Mouse (Mus musculus): ENCODE measurements around the gene Prss30.
"Not testable (repeated sequence)": the region's sequence is repeated elsewhere in the genome, so short reads cannot be mapped to it uniquely, and the experiment has no call there.

Gene Prss30

DNA sequence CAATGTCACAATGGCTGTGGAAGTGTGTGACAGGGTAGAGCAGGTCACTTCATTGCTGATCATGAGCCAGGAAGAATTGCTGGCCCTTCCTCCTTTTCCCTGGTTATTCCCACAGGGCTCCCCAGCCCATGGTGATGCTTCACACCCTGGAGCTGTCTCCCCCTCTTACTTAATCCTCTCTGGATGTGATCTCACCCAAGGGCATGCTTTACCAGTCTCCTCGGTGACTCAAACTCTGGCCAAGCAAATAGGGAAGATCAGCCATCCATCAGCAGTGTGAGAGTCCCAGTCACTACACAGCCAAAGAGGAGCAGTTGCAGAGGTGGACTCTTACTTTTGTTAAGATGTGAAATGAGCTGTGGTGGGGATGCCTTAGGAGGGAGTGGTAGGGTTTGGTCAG lies 4.6 kb upstream of the Prss30 start:
- DNase-seq (ENCODE audit: low spot score): no peak

DNA sequence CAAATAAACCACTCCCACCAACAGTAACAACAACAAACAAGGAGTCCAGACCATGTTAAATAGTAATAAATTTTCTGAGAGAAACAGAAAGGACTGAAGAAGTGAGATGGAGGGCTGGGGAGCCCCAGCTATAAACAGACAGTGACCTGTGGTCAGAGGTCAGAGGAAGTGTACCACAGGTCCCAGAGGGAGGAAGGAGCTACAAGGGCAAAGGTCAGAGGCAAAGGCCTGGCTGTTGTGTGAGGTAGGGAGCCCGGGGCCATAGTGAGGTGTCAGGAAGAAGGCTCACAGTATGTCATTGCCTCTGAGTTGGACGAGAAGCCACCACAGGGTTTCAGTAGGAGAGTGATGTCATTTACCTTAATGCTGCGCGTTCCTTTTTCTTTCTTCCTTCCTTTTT lies 2.5 kb upstream of the Prss30 start:
- no peak for DNase-seq (ENCODE audit: low spot score)

DNA sequence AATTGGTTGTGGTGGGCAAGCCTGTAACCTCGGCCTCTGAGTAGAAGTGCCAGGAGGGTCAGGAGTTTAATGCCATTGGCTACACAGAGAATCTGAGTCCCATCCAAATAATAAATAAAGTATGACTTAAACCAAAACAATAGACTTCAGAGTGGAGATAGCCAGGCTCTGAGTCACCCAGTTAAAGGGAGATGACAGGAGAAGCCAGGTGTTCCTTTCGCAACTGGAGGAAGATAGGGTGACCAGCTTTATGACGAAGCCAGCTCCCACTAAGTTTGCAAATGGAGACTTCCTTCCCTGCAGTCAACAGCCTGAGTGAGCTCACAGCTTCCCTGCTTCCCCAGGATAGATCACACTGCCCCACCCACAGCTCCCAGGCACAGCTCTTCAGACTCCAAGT lies 895 bp downstream of the Prss30 start:
- no peak for DNase-seq (ENCODE audit: low spot score)

DNA sequence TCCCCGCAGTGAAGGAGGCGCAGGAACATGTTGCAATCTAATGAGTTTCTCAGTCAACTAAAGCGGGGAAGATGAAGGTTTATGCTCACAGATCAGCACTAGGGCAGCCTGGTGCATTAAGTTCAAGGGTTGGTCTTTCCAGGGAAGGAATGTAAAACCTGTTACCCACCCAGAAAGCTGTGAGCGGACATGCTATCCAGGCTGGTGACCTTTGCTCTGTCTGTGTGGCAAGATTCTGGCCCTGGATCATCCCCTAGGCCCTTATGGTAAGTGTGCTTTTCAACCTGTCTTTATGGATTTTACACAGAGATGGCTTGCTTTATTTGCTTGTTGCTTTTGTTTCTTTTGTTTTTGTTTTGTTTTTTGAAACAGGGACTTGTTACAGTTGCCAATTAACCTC lies 3.7 kb downstream of the Prss30 start:
- DNase-seq (ENCODE audit: low spot score): no peak

DNA sequence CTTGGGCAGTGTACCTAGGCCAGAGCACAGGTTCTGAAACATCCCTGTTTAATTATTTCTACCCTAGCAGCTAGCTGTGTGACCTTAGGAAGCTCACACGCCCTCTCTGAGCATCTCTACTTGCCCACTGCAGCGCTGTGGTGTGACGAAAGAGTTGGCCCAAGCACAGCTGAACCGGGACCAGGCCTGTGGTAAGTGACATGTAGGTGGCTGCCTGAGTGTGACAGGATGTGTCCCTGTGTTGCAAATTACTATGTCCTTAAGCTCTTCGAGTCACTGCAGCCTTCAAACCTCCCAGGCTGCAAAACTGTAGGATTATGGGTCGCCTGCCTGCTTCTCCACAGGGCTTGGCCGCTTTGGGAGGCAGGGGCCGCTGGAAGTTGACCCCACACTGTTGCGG lies 9.1 kb downstream of the Prss30 start:
- no peak for DNase-seq (ENCODE audit: low spot score)

DNA sequence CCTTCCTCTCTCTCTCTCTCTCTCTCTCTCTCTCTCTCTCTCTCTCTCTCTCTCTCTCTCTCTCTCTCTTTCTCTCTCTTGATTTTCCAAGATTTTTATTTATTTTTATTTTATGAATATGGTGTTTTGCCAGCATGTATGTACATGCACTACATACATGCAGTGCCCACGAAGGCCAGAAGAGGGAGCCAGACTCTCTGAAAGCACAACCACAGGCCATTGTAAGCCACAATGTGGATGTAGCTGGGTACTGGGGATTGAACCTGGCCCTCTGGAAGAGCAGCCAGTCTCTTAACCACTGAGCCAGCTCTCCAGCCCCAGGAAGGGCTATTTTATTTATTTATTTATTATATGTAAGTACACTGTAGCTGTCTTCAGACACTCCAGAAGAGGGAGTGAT lies 11.1 kb downstream of the Prss30 start:
- DNase-seq (ENCODE audit: low spot score): peak; percentile 59

DNA sequence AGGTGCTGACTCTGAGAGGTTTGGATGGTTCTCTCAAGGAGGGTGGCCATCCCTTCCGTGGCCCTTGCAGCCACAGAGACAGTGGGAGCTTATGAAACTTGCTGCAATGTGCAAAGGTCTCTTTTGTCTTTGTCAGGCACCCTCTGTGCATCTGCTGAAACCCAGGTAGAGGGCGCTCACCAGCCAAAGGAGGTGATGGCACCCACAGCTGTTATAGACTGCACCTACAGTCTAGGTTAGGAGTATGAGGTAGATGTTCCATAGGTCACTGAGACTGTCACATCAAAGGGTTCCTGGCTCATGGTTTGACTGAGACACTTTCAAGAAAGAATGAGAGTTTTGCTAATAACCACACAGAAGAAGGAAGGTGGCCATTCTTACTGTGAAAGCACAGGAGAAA lies 11.6 kb downstream of the Prss30 start:
- DNase-seq (ENCODE audit: low spot score): no peak

DNA sequence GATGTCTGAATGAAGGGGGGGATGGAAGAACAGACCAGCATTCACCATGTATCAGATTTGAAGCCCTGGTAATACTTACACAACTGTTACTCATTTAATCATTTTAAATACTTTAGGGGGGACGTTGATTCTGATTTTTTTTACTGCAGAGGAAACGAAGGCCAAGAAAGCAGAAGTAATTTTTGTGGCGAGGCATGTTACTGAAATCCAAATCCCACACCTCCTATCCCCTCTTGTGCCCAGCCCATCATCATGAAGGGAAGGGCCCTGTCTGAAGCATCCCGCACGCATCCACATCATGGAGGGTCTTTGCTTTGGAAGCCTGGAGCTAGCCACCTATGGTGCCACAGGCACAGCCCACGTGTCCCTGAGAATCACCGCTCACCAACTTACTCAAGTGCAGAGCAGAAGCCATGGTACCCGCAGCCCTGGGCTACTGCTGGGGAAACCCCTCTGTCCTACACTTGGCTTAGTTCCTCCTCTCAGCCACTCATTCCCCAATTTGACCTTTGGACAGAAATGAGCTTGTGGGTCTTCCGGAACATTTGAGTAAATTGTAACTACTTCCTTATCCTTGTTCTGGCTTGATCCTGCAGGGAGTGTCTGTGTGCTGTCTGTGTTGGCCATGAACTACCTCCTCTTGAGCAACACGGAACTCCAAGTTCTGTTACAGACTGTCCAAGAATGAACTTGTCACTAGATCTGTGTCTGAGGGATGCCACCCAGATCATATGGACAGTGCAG lies 13.5 kb downstream of the Prss30 start:
- no peak for DNase-seq (ENCODE audit: low spot score)

DNA sequence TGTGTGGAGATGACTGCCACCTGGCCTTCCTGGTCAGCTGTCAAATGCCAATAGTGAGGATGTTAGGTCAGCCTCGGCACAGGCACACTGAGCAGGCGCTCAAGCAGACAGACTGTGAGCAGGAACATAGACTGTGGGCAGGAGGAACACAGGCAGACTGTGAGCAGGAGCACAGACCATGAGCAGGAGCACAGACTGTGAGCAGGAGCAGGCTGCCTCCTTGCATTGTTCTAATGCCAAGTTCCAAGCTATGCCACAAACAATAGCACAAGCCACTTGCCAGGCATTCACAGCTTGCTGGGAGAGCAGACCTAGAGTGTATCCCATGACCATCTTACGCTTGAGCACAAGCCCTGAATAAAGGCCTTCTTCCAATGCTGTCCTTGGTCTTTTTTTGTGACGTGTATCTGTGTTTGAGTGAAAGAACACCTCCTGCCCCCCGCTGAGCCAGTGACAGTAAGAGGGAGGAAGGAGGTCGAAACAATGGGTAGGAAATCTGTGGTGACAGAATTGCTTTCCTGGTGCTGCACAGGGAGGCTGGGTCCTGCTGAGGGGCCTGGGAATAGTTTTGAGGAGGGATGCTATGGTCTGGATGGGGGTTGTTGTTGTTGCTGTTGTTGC lies 14.5 kb downstream of the Prss30 start:
- no peak for DNase-seq (ENCODE audit: low spot score)

DNA sequence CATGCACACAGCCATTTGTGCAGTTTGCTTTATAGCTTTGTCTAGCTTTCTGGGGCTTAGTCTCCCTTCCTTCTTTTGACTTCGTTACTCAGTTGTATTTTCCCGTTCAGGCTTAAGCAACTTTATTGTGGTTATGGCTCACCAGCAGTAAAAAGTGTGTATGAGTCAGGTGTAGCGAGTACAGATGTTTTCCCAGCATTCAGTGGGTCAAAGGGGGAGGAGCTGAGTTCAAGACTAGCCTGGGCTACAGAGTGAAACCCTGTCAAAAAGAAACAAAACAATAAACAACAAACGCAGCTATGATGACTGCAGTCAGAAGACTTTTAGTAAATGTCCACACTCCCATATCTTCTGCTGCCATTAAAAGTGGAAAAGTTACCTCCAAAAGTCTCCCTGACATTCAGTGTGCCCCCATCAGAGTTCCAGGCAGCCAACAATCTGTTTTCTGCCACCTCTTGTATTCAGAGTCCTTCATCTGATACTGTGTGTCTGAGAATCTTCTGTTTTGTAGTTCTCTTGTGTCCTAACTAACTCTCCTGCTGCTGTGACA lies 18.7 kb downstream of the Prss30 start:
- DNase-seq (ENCODE audit: low spot score): no peak

DNA sequence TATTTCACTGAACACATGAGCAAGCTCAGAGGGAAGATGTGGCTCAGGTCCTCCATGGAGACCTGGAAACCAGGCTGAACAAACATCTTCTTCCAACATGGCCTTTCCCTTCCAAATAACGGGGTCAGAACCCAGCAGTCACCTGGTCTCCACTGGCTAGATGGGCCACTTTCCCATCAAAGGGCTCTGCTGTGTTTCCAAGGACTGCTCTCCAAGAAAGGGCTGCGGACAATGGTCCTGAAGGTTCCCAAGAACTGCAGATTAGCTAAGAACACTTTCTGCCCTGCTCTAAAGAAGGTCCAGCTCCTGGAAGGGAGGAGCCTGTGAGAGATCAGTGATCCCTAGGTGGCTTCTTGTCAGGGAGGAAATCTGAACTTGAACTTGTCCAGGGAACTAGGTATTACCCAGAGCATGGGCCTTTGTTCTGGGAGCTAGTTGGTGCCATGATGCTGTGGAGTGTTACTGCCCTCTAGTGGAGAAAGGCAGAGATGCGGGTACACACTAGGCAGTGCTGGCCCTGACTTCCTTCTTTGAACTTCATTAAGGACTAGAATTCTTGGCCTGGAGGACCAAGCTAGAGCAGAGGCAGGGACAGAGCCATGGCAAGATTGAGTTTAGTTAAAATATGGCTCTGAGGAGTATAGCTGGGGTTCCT lies 20.2 kb downstream of the Prss30 start:
- peak; percentile 73 for DNase-seq (ENCODE audit: low spot score)

DNA sequence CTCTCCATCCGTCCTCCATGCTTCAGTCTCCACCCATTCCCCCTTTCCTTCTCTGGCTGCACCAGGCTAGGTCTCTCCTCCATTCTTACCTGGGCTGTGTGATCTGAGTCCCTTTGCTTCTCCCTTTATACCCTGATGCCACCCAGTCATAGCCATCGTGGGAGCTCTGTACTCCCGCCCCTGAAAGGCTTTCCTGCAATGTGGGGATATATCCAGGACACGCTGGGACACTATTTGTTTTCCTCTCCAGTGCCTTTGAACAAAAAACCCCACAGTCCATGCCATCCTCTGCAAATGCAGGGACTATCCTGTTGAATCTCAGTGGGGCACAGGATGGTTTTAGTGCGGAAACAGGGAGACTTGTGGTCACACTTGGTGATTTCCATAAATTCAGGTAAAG lies 25.2 kb downstream of the Prss30 start, which contains the start of gene Sbpl:
Sbpl (minus strand) TSS at position 101 of the 400 bp plus-strand sequence.
- no peak for DNase-seq (ENCODE audit: low spot score)

DNA sequence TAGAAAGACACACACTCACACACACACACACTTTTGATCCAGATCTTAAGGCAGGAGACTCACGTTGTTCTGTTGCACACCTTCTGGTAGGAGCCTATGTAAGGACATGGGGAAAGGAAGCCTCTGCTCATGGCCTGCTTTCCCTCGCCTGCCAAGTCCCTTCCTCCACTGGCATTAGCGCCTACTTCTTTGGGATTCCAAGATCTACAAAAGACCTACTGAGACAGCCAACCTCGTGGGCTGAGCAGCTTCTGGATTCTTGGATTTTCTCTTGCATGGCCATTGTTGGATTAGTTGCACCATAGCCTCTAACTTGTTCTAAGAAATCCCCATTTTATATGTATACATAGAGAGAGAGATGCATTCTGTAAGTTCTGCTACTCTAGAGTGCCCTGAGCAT lies 29.5 kb downstream of the Prss30 start:
- DNase-seq (ENCODE audit: low spot score): not testable (repeated sequence)

DNA sequence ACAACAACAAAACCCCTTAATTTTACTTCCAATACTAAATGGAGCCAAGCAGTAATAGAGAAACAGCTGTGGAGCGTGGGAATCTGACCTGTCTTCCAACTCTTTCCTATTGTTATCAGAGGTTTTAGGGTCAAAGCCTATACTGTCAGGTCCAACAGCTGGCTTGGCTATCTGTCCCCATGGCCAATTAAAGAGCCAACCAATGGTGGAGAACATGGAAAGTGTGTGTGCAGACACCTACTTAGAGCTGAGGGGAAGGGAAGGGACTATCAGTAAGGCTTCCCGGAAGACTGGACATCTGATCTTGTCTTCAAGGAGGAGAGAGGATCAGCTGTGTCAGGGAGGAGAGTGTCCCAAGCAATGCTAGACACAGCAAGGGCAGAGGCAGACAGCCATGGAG lies 31.3 kb downstream of the Prss30 start:
- DNase-seq (ENCODE audit: low spot score): no peak

DNA sequence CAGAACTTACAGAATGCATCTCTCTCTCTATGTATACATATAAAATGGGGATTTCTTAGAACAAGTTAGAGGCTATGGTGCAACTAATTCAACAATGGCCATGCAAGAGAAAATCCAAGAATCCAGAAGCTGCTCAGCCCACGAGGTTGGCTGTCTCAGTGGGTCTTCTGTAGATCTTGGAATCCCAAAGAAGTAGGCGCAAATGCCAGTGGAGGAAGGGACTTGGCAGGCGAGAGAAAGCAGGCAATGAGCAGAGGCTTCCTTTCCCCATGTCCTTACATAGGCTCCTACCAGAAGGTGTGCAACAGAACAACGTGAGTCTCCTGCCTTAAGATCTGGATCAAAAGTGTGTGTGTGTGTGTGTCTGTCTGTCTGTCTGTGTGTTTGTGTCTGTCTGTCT lies 32.9 kb downstream of the Prss30 start:
- DNase-seq (ENCODE audit: low spot score): not testable (repeated sequence)

DNA sequence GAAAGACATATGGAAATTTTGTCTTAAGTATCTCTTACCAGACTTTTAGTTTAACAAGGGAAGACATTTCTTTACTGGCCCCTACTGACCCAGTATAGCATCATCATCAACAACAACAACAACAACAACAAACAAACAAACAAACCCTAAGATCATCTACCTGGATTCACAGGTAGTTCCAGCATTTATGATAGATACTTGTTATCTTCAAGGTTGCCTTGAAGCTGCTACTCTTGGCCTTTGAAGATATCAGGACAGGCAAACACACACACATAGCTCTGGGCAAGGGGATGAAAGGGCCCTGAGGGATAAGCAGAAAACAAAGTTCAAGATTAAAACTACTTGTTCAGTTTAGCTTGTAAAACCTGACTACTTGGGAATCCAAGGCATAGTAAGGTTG lies 39.0 kb downstream of the Prss30 start, which contains the start of gene Sbp:
Sbp (plus strand) TSS at position 301 of the 400 bp plus-strand sequence.
- no peak for DNase-seq (ENCODE audit: low spot score)

DNA sequence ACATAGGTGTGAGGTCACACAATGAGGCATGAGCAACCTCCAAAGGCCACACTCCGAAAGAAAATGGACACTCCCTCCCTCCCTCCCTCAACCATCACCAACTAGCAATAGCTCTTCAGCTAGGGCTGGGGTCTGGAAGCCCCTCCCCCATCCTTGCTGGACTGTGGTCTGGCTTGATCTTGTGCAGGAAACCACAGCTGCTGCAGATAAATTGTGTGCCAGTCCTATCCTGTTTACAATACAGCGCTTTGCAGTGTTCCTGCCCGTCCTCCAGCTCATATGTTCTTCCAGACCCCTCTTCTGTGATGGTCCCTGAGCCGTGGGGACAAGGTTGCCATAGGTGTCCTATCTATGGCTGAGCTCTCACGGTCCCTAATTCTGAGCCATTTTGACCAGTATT lies 49.2 kb downstream of the Prss30 start:
- no peak for DNase-seq (ENCODE audit: low spot score)

DNA sequence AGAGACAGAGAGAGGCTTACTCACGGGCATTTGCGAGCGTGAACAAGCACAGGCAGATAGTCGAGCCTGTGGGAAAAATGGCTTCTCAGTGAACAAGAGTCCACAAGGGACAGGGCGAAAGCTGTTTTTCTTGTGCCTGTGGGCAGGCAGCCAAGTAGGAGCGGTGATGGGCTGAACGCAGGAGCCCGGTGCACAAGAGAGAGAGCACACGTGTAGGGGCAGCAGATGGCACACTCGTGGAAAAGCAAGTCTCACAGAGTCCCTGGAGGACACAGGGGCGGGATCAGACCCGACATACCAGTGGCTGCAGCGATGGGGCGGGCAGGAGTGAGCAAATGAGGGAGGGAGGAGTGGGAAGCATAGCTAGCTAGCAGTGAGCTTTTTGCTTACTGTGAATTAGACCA lies 55.3 kb downstream of the Prss30 start:
- peak; percentile 40 for DNase-seq (ENCODE audit: low spot score)

DNA sequence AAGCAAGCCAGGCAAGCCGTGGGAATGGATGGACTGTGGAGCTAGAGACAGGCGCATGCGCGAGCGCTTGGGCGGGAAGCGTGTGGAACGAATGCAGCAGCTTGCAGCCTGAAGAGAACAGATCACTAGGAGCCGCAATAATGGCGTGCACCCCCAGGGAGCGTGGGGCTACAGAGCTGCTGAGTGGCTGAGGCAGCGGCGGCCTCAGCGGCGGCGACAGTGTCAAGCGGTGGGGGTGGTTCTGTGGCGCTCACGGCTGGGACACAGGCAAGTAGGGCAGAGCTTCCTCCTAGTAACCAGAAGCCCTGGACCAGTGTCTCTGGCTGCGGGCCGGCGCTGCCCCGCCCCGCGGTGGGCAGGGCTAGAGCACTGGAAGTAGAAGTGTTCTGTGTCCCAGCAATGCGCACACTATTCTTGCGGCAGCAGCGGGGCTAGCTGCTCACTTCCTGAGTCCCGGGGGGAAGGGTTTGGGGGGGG lies 55.8 kb downstream of the Prss30 start:
- peak; percentile 81 for DNase-seq (ENCODE audit: low spot score)
